Mouse (Mus musculus) kidney, postnatal 4 days (tissue): ENCODE measurements around the gene Taf10.

Source experiments
- DNase-seq, 2 experiments: peaks; one replicate each; pipeline ENCODE4 v3.0.0; 2021; ENCODE audit warnings: mixed read lengths in 2 of 2

Gene Taf10

DNA sequence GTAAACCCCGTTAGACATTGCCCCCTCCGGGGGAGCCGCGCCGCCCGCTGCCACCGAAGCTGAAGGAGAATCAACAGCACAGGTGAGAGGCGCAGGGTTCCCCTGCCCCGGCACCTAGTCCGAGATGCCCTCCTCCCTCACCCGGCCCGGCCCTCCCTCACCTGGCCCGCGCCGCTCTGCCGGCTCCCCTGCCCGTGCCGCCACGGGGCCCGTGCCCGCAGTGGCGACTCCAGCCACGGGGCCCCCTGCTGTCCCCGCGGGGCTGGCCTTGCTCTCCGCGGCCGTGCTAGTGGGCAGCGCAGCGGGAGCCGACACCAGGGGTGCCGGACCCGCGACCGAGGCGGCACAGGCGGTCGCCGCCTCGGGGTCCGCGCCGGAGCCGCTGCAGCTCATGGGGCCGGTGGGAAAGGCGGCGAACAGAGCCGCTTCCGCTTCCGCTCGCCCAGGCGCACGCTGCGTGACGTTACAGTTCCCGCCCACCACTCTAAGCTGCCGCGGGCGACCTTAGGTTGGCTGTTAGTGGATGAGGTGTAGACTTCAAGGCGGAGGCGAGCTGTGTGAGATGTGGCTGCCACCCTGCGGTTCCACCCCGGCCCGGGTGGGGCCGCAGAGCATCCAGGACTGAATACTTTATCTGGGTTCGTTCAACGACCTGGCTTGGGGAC lies at the start of gene Taf10:
Gene Taf10, minus strand, starts transcription at position 436 of the 665 bp plus-strand sequence.
- DNase-seq, result peak; percentile 91 to 94

DNA sequence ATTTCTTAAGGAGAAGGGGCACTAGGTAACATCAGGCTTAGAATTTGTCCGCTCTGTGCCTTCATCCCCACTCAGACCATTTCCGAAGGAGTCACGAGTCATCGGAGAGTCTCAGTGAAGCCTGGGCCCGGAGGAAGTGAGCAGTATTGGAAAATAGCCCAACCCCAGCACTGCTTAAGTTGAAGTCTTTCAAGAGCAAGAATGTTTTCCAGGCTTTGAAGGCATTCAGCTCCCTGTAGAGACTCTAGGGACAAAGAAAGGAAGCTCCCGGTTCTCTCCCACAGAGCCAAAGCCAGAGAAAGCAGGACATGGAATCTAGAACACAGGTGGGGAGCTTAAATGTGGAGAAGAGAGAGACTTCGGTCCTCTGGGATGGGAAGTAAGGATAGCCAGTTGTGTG lies 49.5 kb upstream of the Taf10 start:
- DNase-seq, result no peak

DNA sequence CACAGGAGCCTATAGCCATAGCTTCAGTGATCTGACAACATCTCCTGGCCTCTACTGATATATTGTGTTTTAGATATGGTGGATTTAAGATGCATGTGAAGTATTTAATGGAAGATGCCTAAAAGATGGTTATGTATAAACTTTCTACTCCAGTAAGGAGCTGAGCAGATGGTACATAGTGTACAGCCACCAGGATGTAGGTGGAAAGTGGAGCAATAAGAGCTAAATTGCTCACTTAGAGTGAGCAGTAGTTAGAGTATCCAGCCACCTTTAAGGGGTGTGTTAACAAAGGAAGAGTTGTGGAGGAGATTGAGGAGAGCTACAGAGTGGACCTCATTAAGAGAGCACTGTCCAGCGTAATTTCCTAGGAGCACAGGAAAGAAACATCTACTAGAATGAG lies 47.0 kb upstream of the Taf10 start:
- DNase-seq, result no peak

DNA sequence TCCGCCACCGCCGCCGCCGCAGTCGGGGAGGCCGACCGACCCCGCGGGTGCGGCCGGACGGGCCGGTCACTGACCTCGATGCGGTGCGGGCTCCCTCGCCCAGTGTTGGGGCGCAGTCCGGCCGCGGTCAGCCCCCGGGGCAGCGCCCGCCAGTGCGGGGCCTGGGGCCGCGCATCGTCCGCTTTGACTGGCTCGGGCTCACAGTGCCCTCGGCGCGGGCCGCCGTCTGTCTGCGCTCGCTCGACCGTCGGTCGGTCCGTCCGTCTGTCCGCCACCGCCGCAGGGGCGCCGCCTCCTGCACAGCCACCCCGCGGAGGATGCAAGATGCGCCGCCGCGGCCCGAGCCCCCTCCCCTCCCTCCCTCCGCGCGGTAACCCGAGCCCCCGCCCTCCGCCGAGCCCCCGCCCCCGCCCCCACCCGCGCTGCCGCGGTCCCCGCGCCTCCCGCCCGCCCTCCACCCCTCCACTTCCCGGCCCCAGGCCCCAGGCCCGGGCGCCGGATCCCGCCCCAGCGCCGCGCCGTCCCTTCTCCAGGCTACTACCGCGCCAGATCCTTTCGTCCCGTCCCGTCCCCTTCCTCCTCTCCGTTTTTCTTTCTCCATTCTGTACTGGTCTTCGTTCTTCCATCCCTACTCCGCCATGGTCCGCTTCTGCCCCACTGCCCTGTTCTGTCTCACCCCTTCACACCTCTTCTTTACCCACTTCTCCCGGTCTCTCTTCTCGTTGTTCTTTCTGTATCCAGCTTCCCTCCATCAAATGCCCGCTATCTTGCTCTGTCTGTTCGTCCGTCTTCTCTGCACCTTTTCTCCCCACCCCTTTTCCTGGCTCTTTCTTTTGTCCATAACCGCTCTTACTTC lies 43.4 kb upstream of the Taf10 start, which contains the start of gene Dchs1:
Gene Dchs1, minus strand, starts transcription at position 370 of the 856 bp plus-strand sequence.
- peak; percentile 69 to 74 for DNase-seq

DNA sequence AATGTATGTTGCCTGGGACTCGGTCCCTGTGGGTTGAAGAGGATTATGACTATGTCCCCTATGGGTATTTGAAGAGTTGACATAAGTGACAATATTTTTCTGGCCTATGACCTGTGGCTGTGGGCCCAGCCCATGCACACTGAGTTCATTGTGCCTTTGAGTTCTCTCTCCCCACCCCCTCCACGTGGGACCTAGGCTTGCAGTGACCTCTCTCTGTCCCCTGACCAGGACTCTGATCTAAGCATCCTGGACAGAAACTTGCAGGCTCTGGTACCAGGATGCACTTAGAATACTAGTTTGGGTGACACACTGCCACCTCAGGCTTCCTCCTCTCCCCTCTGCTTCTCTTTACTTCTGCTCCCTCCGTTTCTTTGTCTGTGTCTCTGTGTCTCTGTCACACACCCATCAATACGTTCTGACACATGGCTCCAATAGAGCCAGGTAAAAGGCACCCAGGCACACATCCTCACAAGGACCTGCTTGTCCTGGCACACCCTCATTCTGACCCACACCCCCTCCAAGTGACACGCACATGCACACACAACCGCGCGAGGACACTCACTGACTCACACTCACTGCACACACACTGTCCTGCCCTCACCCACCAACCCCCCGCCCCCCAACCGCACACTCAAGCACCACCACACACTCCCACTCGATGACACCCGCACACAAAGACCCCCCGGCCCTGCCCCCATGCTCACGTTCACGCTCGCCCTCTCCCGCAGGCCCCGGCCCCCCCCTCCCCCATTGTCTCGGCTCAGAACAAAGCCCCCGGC lies 42.5 kb upstream of the Taf10 start:
- DNase-seq, result peak; percentile 26 to 41

DNA sequence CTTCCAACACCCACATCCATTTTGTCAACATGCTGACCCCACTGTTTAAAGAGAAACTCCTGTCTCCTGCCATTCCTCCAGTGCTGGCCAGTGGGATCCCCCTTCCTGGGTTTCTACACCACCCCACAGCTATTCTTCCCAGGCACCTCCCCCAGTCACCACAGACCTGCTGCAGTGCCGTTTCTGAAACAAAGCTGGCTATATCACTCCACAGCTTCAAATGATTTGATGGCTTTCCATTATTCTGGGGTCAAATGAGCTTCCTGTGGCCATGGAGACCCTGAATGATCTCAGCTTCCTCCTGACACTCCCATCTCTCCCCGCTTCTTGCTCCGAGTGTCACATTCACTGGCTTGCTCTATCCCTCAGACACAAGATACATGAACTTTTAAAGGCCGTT lies 40.4 kb upstream of the Taf10 start:
- DNase-seq, result peak; percentile 31 to 61

DNA sequence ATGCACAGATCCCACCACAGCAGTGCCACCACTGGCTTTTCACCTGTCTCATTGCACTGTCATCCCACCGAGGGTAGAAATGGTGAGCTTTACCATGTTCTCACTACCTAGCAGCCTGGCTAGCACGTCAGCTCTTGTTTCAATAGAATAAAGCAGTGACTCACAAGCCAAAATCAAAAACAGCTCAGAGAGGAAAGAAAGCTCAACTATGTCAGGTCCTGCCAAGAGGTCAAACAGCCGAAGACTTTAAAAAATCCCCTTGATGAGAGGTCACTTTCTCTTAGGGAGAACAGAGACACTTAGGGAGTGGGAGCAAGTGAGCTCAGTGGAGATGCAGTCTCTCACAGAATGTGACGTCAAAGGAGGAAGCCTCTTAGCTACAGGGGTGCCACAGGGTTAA lies 39.7 kb upstream of the Taf10 start:
- DNase-seq, result no peak

DNA sequence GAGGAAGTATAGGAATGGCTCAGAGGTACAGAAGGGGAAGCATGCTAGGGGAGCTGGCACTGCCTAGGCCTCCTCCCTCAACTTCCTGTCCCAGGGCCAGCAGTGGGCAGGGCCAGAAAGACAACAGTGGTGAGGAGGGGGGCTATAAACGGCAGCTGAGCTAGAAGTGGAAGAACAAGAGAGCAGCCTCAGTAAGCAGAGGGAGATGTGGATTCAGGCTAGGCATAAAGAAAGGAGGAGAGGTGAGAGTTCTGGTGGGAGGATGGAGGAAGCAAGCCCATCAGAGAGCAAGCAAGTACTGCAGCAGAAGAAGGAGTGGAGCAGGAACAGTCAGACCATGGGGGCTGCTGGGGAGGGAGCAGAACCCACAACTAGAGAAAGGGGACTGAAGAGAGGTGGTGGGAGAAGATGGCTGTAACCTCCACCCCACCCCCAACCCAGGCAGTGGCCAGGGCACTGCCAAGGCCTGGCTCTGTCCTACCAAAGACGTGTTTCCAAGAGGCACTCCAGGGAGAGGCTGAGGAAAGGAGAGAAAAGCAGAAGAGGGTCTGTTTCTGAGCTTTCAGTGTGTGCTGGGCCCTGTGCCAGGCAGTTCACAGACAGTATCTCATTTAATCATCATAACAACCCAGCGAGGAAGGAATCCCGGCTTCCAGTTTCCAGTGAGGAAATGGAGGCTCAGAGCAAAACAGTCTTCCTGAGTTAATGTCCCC lies 34.5 kb upstream of the Taf10 start:
- peak; percentile 68 to 77 for DNase-seq

DNA sequence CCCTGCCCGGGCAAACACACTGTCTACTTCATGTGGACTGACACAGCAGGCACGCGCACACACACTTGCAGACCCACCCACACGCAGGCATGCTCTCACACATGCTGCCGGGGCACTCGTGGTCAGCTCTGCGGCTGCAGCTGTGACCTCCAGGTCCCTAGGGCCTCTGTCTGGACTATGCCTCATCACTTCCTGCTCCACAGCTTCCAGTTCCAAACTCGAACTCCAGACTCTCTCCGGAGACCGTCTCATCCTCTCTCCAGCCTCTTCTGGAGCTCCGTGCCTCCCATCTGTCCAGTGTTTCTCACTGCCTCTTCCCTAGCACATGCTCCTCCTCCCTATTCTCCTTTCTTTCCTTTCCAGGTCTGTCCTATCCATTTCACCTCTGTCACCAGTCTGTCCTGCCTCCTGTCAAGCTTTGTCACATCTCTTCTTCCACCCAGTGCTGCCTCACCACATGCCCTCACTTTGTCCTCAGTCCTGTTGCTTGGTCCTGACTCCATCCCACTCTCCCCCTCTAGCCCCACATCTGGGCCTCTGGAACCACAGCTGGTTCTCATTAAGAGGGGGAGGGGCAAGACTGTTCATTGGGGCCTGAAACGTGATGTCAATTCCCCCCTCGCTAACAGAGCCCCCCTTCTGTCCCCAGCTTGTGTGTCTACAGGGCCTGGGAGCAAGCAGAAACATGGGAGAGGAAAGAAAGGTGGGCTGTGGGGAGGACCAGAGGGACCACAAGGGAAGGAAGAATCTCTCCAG lies 33.8 kb upstream of the Taf10 start:
- peak; percentile 74 to 82 for DNase-seq

DNA sequence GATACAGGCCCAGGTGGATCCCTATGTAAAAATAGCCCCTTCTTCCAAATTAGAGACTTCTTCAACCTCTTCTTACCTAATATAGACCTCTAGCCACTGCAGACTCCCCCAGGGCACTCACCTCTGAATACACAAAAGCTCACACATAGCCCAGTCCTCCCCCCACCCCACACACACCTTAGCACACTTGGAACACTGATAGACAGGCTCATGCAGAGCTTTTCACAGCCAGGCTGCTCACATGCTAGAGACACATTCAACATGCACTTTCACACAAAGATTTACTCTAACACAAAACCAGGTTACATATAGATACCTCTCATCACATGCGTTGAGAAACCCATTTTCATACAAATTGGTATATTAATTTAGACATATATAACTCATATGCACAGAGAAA lies 33.2 kb upstream of the Taf10 start:
- DNase-seq, result no peak

DNA sequence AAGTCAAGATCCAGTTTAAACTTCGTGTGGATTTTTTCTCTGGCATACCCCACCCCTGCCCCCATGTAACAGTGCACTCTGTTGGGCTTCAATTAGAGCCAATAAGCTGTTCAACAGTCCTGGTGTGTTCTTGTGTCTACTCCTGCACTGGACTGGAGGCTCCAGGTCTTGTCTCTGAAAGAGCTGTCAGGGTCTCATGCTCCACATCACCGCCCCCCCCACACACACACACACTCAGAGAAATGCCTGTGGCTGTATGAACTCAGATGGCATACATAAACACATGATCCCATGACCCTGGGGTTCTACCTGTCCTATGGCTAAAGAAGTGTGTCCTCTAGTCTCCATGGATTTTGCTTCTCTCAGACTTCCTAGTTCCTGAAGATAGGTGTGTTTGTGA lies 31.9 kb upstream of the Taf10 start:
- no peak for DNase-seq

DNA sequence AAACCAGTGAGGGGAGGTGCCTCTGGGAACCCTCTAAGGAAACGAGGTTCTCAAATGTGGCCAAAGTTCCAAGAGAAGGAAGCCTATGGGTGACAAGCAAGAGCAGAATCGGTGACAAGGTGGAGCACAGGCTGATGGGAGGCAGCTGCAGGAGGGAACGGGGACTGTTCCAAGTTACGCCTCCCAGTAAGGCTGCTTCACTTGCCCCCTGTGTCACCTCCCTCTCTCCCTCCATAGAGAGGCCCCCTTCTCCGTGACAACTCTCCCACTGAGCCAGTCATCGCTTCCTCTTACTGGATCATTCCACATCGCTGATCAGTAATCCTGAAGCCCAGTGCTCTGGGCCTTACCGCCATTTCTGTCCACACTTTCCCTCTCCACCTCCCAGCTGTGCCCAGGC lies 30.5 kb upstream of the Taf10 start:
- peak; percentile 77 to 82 for DNase-seq

DNA sequence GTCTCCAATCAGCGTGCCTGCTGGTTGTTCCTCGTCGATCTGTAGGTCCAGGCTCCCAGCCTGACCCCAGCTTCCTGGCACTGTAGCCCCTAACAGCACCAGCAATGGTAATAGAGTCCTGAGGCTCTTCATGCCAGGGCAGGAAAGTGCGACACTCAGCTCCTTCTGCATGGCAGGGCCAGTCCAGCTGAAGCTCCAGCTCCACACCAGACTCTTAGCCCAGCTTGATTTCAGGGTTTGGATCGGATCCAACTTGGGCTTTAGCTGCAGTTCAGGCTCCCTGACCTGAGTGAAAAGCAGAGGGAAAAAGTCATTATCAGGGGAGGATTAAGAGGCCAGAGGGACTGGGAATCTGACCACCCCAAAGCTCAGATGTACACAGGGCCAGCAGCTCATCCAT lies 28.9 kb upstream of the Taf10 start:
- no peak for DNase-seq

DNA sequence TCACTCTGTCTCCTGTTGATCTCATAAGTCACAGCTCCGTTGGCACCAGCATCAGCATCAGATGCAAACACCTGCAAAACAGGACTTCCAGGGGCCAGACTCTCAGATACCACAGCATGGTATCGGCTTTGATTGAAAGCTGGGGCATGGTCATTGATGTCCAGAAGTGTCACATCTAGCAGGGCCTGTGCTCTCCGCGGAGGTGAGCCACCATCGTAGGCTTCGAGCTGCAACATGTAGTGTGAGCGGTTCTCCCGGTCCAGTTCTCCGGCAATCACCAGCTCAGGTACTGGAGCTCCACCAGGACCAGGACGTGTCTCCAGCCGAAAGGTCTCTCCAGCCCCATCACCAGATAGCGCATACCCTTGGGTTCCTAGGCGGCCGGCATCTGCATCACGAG lies 28.2 kb upstream of the Taf10 start:
- no peak for DNase-seq

DNA sequence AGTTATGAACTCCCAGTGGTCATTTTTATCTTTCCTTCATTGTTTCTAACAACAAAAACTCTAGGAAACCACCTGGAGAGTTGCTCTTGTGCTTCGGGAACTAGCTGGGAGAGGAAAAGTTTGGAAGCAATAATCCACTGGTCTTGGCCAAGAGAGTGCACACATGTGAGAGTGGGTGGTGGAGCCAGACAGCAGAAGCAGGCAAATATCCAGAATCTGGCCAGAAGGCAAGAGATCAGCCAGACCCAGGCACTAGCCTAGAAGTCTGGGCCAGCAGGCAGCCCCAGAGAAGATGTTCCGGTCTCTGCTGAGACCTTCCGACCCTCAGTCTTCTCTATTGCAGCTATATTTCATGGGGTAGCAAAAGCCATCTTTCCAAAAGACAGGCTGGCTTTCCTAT lies 25.8 kb upstream of the Taf10 start:
- no peak for DNase-seq

DNA sequence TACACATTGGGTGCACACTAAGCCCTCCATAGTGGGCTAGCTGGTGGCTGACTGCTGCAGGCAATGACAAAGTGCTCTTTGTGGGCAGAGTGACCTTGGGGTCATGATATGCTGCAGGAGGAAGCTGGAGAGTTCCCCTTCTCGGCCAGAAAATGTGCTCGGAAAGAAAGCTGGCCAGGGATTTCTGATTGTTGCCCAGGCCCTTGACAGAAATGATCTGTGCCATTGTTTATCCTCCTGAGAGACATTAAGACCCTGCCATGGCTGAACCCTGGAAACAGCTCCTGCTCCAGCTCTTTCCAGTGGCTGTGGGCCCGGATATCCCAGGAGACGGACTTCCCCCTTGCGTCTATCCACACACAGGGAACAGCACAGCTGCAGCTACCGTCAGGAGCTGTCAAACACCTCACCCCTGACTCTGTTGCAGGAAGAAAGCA lies 23.6 kb upstream of the Taf10 start:
- DNase-seq, result peak in 1 of 2 experiments; percentile 58

DNA sequence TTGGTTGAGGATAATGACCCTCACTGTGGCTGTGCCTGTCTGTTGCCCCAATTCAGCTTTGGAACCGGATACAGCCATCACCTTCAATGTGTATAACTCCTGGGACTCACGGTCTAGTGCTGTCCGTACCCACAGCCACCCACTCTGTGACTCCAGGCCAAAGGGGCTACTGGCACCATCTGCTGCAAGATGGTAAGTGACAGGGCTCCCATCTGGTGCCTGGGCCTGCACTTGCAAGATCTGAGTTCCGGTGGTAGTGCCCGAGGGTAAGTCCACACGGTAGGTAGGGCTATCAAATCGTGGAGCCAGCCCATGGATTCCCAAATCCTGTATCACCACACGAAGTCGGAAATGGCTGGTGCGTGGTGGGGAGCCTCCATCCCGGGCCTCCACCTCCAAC lies 20.2 kb upstream of the Taf10 start:
- no peak for DNase-seq

DNA sequence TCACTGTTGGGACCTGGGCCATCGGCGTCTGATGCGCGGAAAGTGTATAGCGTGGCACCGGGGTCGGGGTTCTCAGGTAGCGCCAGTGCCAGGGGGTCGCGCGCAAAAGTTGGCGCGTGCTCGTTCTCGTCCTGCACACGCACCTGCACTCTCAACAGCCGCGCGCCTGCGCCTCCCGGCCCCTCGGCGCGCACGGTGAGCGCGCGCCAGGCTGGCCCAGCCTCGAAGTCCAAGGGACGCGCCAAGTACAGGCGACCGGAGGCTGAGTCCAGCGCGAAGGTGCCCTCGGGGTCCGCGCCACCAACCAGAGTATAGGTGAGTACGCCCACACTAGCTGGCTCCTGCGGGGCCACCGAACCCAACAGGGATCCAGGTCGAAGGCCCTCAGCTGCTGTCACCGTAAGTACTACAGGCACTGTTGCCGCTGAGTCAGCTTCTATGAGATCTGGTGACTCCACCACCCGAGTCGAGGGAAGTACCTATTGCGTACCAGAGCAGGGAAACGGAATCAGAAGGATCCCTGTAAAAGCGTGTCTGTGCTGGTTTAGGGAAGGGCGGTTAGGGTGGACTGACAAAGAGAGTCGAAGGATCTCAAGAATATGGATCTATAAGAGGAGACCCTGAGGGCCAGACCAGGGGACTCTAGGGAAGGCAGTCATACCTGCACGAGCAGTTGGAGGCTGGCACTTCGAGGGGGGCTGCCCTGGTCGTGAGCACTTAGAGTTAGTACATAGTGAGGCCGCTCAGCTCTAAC lies 18.5 kb upstream of the Taf10 start:
- no peak for DNase-seq

DNA sequence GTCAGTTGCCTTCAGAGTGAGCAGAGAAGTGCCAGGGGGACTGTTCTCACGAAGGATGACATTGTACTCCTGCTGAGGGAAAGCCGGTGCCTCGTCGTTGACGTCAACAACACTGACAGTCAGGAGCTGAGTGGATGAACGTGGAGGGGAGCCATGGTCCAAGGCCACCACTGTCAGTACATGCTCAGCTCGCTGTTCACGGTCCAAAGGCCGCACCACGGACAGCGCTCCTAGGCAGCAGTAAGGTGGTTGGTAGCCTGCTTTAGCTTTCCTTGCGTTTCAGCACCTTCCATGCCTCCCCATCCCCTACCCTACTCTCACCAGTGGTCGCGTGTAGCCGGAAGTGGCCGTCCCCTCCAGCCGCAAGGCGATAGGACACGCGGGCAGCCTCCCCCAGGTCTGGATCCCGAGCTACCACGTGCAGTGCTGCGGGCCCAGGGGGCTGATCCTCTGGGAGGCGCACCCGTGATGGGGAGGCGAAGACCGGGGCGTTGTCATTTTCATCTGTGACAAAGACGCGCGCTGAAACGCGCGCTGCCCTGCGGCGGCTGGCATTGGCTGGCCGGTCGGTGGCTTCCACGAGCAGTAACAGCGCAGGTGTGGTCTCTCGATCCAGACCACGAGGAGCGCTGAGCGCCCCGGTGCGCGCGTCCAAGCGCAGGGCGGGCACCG lies 17.8 kb upstream of the Taf10 start:
- peak in 1 of 2 experiments; percentile 38 for DNase-seq

DNA sequence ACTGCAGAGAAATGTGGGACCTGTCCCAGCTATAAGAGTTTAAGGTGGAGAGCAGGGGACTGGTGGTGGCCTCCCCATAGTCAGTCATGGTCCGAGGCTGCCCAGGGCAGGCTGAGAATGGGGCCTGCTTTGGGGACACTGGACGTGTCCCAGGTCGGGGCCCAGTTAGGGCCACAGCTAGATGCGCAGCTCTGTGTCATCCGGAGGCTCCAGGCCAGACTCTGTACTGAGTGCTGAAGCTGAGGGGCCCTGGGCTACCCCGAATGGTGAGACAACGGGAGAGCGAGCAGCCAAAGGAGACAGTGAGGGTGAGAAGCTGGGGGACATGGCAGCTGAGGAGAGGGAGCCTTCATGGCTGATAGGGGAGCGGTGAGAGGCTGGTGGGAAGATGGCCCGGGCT lies 9.1 kb upstream of the Taf10 start:
- no peak for DNase-seq

DNA sequence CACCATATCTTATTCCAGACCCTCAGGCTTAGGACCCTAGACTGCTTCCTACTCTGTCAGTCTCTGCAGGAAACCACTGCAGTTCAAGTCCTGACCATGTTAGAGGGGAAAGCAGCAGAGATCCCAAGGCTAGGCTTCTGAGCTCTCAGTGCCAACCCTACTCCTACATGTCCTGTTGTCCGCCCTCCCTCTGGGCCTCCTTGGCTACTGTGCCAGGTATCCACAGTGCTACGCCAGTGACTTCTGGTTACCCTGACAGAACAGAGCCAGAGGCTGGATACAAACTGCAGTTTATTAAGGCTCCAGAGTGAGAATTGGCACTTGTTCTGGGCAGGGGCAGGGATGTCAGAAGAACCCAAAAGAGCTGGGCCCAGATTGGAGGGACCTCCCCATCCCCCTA lies 8.6 kb upstream of the Taf10 start:
- DNase-seq, result no peak
